Mouse (Mus musculus): ENCODE results near the gene Prkcd.

Gene Prkcd

DNA sequence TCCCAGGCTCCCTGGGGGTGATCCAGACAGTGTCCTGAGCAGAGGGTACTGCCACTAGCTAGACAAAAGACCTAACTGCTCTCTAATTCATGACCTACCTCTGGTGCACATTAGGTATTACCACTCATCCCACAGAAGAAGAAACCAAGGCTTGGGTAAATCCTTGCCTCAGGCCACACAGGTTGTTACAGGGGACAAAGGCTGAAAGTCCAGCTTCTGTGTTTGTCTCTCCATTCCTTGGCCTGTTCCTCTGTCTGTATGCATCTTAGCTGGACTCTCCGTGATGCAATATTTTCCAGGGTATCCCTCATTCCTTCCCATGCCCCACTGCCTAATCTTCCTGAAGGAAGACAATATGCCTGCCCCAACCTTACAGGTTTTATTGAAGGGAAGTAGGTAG is 8.4 kb upstream of the Prkcd start:
- no peak for DNase-seq

DNA sequence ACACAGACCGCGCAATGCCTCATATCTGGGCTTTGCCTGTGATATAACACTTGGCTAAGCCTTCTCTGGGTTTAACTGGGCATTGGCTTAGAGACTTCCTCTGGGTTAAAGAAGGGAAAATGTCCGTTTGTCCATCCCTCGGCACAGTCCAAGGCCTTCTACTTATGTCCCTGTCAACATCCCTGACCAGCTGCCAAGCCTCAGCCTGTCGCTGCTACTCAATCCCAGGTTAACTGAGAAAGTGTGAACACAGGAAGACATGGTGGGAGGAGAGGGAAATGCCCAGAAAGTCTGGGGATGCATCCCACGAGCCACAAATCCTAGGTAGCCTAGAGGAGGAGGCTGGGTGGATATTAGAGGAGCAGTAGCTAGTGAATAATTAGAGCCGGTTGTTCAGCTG is 7.7 kb upstream of the Prkcd start:
- no peak for DNase-seq

DNA sequence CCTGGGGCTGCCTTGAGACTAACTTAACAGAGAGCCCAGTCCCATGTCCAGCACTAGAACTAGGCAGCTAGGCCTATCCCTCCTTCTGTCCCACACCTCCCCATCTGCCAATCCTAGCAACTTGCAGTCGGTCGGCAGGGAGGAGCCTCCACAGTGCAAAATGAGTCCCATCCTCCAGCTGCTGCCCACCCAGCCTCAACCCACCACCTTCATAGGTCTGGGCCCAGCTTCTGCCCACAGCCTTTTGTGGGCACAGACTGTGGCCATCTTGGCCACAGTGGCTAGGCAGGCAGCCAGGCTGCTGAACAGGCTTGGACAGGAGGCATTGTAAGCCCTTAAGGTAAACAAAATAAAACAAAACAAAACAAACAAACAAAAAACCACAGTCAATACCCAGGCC is 5.8 kb upstream of the Prkcd start:
- no peak for DNase-seq

DNA sequence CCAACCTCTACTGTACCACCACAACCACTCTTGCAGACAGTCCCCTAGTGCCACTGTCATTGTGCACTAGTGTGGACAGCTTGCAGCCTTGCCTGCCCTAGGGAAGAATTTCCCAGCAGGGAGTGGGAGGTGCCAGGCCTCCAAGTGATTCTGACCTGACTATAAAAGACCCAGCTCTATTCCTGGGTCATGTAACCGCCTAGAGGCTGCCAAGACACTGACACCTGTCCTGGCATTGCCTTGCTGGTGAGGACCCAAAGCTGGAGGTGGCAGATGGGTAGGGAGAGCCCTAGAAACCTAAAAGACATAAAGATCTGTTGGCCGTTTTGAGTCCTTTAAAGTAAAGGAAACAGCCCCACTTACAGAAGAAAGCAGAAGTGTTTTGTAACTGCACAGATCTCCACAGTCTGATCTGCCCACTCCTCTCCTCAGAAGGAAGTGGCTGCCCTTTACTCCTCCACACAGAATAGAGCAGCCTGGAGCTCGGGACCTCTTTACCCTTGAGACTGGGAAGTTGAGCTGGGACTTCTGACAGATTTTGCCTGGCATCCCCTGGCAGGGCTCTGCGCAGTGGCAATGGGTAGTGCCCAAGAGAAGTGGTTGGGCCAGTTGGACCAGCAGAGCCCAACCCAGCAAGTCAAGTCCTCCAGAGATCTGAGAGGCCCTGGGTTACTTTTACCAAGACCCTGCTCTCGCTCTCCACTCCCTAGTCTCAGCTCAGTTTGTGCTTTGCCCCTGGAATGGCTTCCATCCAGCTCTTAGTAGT is 5.0 kb upstream of the Prkcd start:
- DNase-seq, result peak; percentile 65

DNA sequence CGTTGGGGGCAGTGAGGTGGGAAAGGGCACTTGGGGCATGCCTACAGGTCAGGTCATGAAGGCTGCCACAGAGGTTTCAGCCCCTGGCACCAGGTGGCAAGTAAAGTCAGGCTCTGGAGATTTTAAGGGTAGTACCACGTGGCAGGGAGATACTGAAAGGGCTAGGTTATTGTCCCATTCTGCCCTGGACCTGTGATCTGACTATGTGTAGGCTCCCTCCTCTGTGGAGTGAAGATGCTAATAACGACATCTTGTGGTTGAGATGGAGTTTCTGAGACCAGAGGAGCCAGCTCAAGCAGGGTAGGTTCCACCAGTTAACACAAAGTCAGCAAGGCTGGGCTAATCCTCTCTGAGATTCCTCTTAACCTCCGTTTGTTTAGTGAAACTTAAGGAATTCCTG is 3.8 kb upstream of the Prkcd start:
- DNase-seq, result no peak

DNA sequence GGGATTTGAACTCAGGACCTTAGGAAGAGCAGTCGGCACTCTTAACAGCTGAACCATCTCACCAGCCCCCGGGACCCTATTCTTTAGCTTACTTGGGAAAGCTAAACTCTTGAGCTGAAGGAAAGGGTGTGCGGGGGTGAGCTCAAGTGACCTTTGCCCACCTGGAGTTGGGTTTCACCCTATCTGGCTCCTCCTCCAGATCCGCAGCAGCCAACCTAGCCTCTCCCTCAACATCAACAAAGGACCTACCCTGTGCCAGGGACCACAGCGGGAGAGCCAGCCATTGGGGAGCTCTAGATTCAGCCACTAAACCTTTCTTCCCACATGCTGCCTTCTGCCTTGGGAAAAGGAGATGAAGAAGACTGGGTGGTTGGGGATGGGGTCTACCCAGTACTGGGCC is 2.2 kb upstream of the Prkcd start:
- no peak for DNase-seq

DNA sequence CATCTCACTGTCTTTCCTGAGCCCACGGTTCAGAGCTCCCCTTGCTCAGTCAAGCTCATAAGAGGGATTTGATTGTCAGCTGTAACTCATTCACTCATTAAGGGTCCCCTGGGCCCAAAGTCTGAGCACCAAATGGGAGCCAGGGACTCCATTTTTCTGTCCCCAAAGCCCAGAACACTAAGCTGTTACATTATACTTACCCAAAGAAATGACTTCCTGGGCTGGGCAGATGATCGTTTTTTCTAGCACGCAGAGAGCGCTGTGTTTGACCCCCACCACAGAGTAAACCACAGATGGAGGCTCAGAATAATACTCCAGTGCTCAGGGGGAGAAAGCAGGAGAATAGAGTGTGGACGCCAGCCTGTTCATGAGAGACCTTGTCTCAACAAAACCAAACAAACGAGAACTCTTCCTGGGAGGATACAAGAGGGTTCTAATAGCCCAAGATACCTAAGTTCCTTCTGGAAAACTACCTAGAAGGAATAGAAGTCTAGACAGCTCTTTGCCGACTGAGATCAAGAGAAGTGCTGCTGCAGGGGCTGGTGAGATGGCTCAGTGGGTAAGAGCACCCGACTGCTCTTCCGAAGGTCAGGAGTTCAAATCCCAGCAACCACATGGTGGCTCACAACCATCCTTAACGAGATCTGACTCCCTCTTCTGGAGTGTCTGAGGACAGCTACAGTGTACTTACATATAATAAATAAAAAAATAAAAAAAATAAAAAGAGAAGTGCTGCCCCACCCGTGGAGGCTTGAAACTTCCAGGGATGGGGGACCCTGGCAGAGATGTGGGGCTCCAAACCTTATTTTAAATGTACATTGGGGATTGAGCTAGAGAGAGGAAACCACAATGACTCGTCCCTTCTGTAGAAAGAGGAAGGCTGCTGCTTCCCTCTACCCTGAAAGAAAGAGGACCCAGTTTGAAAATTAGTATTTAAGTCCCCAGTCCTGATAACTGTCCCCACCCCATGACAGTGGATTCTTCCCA is 1.0 kb upstream of the Prkcd start:
- DNase-seq, result no peak

DNA sequence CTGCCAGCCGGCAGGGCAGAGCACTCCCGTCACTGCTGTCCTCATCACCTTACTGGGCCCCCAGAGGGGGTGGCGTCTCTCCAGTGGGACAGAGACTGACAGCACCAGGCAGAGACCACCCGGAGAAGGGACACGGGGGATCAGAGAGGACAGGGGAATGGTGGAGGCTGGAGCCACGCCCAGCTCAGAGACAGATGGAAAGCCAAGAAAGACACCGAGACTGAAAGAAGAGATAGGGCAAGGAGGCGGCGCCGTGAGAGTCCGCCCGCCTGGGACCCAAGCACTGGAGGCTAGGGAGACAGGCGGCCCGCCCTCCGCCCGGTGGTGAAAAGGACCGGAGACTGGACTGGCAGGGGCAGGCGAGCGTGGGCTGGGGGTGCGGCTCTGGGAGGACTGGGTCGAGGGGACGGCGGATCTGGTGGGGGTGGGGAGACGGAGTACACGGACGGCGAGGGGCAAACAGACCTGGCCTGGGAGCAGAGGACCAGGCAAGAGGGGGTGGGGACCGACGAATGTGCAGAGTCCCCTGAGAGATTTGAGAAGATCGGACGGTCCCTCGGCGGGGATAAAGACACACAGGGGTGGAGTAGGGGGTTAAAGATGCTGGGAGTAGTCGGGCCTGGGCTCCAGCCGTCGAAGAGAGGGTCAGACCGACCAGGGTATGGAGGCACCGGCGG is 741 bp downstream of the Prkcd start:
- peak; percentile 77 for DNase-seq

DNA sequence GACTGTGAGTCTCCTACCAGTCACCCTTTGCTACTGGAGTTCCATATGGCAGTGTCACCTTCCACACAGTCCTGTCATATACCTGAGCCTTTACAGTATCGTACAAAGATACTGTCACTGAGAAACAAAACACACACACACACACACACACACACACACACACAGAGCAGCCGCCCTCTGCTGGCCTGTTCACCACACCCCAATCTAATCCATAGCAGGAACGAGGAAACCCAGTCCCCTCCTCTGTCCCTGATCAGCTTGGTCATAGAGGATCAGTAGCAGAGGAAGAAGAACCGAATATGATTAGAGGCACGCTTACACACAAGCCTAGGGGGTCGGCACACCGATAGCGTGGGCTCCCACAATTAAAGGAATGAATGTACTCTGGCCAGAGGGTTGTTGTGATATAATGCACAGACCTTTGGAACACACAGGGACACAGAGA is 1.7 kb downstream of the Prkcd start:
- DNase-seq, result peak; percentile 50

DNA sequence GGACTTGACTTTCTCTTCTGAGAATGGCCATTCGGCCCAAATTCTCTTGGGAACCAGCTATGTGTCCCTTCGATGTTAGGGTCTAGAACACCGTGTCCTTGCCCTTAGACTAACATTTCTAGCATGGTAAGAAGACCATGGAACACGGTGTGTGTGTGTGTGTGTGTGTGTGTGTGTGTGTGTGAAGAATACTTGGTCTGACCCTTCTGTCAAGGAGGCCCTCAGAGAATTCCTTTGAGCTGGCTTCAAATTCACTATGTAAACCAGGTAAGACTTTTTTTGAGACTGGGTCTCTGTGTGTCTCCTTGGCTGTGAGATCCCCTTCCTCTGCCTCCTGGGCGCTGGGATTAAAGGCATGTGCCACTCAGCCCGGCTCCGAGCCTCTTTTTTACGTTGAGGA is 3.5 kb downstream of the Prkcd start:
- DNase-seq, result no peak

DNA sequence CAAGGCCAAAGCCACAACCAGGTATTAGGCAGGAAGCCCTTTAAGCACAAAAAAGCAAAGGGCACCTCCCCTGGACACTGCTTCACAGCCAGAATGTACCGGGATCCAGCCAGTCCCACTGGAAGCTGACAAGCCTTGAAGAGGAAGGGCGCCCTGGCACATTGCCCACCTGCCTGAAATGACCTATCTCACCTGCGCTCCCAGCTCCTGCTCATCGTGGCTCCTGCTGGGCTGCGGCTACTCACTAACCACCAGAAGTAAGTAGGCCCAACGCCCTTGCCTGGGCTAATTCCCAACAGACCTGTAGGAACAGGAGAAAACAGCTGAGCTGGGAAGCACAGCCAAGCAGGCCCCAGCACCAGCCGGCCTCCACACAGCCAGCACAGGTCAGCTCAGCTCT is 3.9 kb downstream of the Prkcd start:
- peak; percentile 48 for DNase-seq

DNA sequence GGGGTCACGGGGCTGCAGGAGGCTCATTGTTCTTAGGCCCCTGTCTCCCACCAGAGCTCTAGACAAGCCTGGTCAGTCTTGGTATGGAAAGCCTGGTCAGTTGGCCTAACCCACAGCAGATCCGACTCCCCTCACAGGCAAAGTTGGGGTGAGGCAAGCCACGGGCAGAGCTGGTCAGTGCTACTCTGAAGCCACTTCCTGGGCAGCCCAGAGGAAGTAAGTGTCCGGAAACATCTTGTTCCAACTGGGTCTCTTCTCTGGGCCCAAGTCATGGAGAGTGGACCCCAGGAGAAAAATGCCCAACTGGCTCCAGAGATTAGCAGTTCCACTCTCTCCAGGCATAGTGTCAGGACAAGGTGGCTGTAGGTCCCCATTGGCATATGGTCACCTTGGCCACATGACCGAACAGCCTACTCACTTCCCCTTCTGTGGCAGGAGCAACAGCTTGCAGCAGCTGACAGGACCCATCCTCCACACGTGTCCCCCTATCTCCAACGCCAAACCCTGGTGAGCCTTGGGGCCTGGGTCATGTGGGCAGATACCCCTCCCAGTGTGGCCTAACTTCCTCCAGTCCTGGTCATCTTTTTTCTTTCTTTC is 5.9 kb downstream of the Prkcd start:
- DNase-seq, result no peak

DNA sequence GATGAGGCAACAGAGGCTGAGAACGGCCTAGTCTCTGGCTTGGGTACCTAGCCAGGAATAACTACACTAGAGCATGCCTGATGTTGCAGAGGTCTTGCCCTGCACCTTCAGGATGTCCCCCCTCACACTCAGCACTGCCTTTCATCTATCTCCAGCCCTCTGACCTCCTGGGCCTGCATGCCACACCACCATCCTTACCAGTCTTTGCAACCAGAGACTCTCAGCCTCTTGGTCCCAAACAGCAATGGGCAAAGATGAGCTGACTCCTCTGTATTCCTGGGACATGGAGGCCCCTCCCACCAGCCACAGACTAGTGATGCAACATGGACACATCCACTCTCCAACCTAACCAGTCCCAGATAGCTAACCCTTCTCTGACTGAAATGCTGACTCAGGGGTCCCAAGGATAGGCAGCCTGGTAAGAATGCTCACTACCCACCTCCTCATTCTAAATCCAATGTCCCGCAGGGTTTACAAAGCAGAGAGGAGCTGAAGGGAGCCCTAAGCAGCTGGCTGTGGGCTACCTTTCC is 7.2 kb downstream of the Prkcd start:
- DNase-seq, result no peak

DNA sequence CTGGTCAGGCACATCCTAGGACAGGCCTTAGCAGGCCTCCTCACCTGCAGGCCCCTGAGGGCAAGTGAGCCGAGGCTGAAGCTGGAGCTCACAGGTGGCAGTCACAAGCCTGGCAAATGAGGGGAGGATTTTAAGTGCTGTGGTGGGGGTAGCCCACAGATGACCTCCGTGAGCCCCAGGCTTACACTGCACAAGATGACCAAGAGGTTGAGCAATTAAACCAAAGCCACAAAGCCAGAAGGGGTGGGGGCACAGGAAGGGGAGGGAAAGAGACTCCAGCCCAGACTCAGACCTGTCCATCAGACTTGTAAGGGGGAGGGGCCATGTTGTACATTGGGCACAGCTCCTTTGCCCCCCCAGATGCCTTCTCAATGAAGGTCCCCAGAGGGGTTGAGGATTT is 9.3 kb downstream of the Prkcd start:
- DNase-seq, result no peak

DNA sequence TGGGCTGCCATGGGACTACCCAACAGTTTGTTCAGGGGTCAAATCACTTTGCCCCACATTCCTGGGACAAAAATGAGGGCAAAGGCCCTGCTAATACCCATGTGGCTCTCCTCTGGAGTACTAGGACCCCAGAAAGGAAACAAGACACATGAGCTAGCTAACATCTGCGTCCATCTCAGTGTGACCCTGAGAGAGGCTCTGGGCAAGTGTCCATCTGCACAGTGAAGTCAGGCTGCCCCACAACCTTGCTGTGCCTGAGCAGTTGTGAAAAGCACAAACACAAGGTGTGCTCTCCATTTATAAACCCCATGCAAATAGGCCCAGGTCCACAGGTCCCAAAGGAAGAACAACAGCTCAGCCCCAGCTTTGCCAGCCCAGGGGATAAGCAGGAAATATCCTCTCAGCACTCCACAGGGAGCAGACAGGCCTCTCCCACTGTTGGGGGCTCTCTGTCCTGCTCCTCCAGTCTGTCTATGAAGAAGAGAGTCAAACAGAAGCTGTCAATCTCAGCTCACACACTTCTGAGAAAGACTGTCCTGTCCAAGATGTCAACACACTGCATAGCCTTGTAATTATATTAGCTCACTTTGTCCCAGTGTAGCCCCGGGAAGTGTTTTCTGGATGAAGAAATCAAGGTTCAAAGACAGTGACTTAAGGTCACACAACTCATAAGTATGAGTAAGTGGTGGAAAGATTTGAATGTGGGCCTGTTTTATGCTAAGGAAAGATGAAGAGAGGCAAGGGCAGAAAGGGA is 12.9 kb downstream of the Prkcd start:
- no peak for DNase-seq

DNA sequence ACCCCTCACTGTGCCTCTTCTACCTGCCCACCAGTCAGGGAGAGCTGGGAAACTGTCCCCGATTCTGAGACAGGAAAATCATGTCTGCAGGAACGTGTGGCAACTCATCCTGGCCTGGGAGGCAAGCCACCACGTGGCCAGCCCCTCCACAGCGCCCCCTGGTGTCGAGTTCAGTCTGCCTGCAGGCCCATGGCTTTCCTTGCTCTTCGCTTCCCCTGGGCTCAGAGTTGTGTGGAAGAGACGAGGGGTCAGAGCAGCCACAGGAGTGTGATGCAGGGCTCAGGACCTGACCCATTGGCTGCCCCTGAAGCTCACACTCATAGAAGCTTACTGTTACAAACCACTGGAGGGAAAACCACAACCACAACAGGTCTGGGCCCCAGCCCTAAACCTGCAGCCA is 13.5 kb downstream of the Prkcd start:
- peak; percentile 89 for DNase-seq

DNA sequence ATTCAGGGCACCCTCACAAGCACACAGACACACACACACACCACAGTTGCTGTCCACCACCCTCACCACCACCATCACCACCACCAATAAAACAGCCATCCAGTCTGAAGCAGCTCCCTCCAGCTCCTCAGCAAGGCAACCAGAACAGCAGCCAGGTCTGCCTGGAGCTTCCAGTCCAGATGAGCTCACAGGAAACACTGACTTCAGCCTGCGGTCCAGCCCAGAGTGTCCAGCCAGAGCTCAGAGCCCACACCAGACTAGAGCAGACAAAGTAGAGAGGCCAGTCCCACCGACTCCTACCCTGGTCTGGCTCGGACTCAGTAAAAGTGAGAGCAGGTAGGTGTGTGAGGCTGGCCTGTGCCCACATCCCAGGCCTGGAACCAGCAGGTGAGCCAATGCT is 15.1 kb downstream of the Prkcd start:
- no peak for DNase-seq

DNA sequence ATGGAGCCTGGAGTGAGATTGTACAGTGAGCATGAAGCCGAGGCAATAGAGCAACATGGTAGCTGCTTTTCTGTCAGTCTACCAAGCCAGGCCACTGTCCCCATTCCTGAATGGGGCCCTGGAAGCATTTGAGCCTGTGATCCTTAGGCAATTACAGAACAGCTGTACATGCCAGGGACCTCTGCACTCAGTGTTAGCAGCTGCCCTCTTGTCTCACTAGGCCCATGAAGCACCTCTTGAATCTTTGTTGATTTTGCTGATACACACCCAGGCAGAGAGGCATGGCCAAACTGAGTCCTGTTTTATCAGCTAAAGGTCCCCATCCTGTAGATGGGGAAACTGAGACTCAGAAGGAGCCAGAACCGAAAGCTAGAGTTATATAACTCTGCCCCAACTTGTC is 15.7 kb downstream of the Prkcd start:
- no peak for DNase-seq

DNA sequence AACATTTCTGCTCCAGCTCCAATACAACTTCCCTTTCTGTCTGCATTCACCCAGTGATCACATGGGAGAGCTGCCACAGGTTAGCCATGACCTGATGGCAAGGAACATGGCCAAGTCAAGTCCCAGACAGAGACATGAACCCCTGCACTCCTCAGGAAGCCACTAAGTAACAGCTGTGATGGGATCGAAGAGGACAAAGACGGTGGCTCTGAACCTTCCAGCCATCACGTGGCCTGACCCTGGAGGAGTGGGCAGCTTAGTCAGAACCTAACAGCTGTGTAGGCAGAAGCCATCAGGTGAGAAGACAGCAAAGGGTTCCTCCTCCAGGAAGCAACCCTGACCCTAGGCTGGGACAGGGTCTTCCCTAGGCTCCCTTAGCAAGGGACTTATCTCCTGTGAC is 16.5 kb downstream of the Prkcd start:
- no peak for DNase-seq

DNA sequence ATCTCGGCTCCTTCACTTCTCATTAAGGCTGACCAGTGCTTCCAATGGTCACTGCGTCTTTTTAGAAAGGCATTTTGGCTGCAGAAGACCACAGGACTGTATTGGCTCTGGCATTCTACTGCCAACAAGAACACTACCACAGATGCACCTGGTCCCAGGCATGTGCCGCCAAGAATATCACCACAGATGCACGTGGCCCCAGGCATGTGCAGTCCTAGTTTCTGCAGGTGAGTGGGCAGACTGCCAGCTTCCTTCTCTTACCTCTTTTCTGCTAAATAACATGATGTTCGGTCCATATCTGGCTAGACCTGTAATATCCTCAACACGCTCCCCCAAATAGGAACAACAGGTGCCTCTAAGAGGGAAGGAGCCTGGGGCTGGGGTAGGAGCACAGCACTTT is 17.8 kb downstream of the Prkcd start:
- no peak for DNase-seq

DNA sequence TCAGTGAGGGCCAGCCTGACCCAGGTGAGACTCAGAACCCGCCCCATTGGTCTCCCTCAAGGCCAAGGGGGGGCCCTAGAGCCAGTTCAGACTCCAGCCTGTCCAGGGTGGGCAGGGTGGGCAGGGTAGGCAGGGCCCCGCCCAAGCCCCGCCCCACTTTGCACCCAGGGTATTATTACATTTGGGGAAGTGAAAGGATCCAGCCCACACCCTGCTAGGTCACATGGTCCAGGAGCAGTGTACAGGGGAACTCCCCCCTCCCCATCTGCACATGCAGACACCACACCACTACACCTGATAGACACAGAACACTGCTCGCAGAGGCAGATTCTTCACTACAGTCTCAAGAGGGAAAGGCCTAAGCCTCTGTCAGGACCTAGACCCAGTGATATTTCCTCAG is 18.3 kb downstream of the Prkcd start:
- no peak for DNase-seq

DNA sequence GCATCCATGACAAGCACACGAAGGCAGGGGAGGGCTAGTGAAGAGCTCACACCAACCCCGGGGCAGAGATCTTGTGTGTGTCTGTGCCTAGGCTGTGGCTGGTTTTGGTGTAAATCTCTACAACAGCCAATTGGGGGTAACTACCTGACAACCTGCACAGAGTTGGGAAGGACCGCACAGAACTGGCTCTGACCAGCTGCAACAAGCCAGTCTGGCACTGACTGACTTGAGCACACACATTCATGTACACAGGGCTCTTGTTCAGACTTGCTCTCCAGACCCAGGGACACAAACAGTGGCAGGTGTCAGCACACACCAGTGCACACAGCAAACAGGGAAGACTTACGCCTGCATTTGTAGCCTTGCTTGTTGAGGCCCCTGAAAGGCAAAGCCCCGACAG is 19.2 kb downstream of the Prkcd start:
- DNase-seq, result no peak
